27 mouse cellular contexts compared by ENCODE assay signal in the genomic region with DNA sequence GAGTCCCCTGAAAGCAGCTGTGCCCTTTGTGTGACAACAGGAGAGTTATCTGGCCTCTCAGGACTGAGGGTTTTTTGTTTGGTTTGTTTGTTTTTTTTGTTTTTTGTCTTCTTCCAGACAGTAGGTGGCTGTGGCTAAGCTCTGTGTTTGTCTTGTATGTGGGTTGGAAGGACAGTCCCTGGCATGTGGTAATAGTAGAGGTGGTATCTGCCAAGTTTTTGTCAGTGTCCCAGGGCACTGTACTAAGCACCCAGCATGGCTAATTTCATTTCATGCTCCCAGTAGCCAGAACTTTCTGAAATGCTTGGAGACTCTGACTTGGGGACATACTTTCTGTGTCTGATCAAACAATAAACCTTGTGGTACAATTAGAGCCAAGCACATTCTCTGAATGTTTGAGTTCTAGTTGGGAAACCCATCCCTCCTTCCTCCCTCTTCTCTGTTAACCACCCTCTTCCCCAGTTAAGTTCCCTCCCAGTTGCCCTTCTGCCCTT.
A peak's percentile ranks its signal among the peaks of the same experiment; 100 is the strongest.
DNase-seq lines count a peak whose midpoint lies in the region; ATAC-seq and TF ChIP-seq lines count a peak whose summit lies in the region.
"Had no signal": no experiment of that assay in that cellular context is flagged by ENCODE, and none has a peak within 500 bp of the region (broad histone marks: within the 10 kb centered on the region; RNA-seq: fewer than 3 reads in every experiment).

No protein-coding gene starts in this region.

- TF ChIP-seq CTCF in midbrain, postnatal 0 days (IDR thresholded peaks at IDR 0.05) = no peak

- no peak overlapping the region for H3K27ac ChIP-seq in midbrain, postnatal 0 days (ENCODE audit: low read depth, low read length)
- H3K27ac ChIP-seq in midbrain, embryonic 13.5 days = no peak overlapping the region
- H3K27ac ChIP-seq: forebrain, embryonic 10.5 days; forebrain, embryonic 15.5 days; heart, adult 2 months; heart, embryonic 13.5 days; hindbrain, embryonic 14.5 days; limb, embryonic 15.5 days; stomach, embryonic 15.5 days had no signal

- no peaks in the 10 kb centered on the region for H3K27me3 ChIP-seq in midbrain, postnatal 0 days (ENCODE audit: insufficient read depth, low read length)
- no peaks in the 10 kb centered on the region for H3K27me3 ChIP-seq in midbrain, embryonic 13.5 days
- H3K27me3 ChIP-seq: CH12.LX; forebrain, embryonic 15.5 days; limb, embryonic 15.5 days; stomach, embryonic 15.5 days had no signal

- no peaks in the 10 kb centered on the region for H3K9me3 ChIP-seq in midbrain, postnatal 0 days (ENCODE audit: low read length)
- no peaks in the 10 kb centered on the region for H3K9me3 ChIP-seq in midbrain, embryonic 13.5 days
- H3K9me3 ChIP-seq: forebrain, embryonic 10.5 days; forebrain, embryonic 15.5 days; heart, embryonic 13.5 days; limb, embryonic 15.5 days; stomach, embryonic 15.5 days had no signal

- no peak overlapping the region for H3K4me2 ChIP-seq in midbrain, postnatal 0 days (ENCODE audit: low read depth, low read length, poor library complexity, severe bottlenecking)
- H3K4me2 ChIP-seq in midbrain, embryonic 13.5 days (replicated peaks) = no peak overlapping the region
- H3K4me2 ChIP-seq: forebrain, embryonic 15.5 days; heart, embryonic 13.5 days; hindbrain, embryonic 14.5 days; limb, embryonic 15.5 days; midbrain, embryonic 11.5 days; stomach, embryonic 15.5 days had no signal

- no peak overlapping the region for H3K9ac ChIP-seq in midbrain, postnatal 0 days (replicated peaks; ENCODE audit: low read length, poor library complexity, severe bottlenecking)
- no peak overlapping the region for H3K9ac ChIP-seq in midbrain, embryonic 13.5 days (replicated peaks)
- H3K9ac ChIP-seq: forebrain, embryonic 15.5 days; heart, embryonic 13.5 days; hindbrain, embryonic 14.5 days; limb, embryonic 15.5 days; stomach, embryonic 15.5 days had no signal

- no peak overlapping the region for H3K4me3 ChIP-seq in midbrain, postnatal 0 days (ENCODE audit: low read depth, low read length)
- no peak overlapping the region for H3K4me3 ChIP-seq in midbrain, embryonic 13.5 days (replicated peaks)
- H3K4me3 ChIP-seq: forebrain, embryonic 10.5 days; forebrain, embryonic 15.5 days; heart, adult 2 months; heart, embryonic 13.5 days; limb, embryonic 15.5 days; stomach, embryonic 15.5 days had no signal

- intact Hi-C loops in gastrocnemius, postnatal 14 days (cut with DNase I; ENCODE audit: low total_unique reads) = no loop called here

- H3K36me3 ChIP-seq in midbrain, postnatal 0 days (ENCODE audit: insufficient read depth, low read length) = no peaks in the 10 kb centered on the region
- no peaks in the 10 kb centered on the region for H3K36me3 ChIP-seq in midbrain, embryonic 13.5 days
- H3K36me3 ChIP-seq: forebrain, embryonic 10.5 days; forebrain, embryonic 15.5 days; heart, embryonic 13.5 days; limb, embryonic 15.5 days; stomach, embryonic 15.5 days had no signal

- peak; percentile 17 for DNase-seq in adrenal gland, adult 2 months
- DNase-seq in adrenal gland, adult 18-20 months (ENCODE audit: low spot score in 2 of 2) = no peak
- DNase-seq in heart, adult 11 months = peak; percentile 54
- DNase-seq in heart, adult 8-10 months (ENCODE audit: low spot score) = no peak
- peak; percentile 32 for DNase-seq in midbrain, postnatal 0 days (ENCODE audit: low spot score)
- no peak for DNase-seq in gastrocnemius, postnatal 14 days
- DNase-seq: cerebellum, adult 18-20 months; cerebellum, postnatal 14 days; gastrocnemius, postnatal 36 days; heart, postnatal 10 days; kidney, adult 9 months; kidney, postnatal 10 days; layer of hippocampus, postnatal 36 days; left cerebral cortex, postnatal 4 days; lung, postnatal 10 days; thymus, postnatal 14 days had no signal

- ATAC-seq in midbrain, postnatal 0 days (ENCODE audit: low FRiP score) = no peak
- ATAC-seq in midbrain, embryonic 13.5 days = no peak
- ATAC-seq: forebrain, embryonic 15.5 days; intestine, postnatal 0 days had no signal

- H3K4me1 ChIP-seq in midbrain, postnatal 0 days (ENCODE audit: insufficient read depth, low read length) = no peaks in the 10 kb centered on the region
- no peaks in the 10 kb centered on the region for H3K4me1 ChIP-seq in midbrain, embryonic 13.5 days (replicated peaks)
- H3K4me1 ChIP-seq: forebrain, embryonic 15.5 days; stomach, embryonic 15.5 days had no signal

Comparison
In these comparisons a context has a peak if more than half of its experiments do, and no peak if none do; other contexts are left out.
1. DNase-seq: peak in adrenal gland, adult 2 months (single experiment), heart, adult 11 months (single experiment) and midbrain, postnatal 0 days (single experiment); none in adrenal gland, adult 18-20 months (0 of 2), heart, adult 8-10 months (single experiment) and gastrocnemius, postnatal 14 days (single experiment).